Mouse (Mus musculus): ENCODE results near the gene Mrps18c.

GRCm38 (mm10) chr5:100847143-100847542 lies 48.7 kb downstream of the Mrps18c start:
- TF ChIP-seq MAX (IDR thresholded peaks at IDR 0.05; ENCODE audit: low read length) (no peak), ELF1 (IDR thresholded peaks at IDR 0.05; ENCODE audit: low read depth, low read length) (no peak), CTCF (IDR thresholded peaks at IDR 0.05 in 2 of 3, conservative IDR thresholded peaks at IDR 0.05 in 1 of 3; ENCODE audit: control insufficient read depth in 1 of 3, insufficient read depth in 1 of 3, low read depth in 2 of 3, low read length in 3 of 3, poor library complexity in 1 of 3, severe bottlenecking in 1 of 3) (no peak), EP300 (IDR thresholded peaks at IDR 0.05; ENCODE audit: low read depth in 1 of 2, low read length in 2 of 2) (no peak), POLR2A (IDR thresholded peaks at IDR 0.05; ENCODE audit: control insufficient read depth in 1 of 2, insufficient read depth in 1 of 2, low read depth in 1 of 2, low read length in 2 of 2, poor library complexity in 1 of 2) (no peak), GATA1 (IDR thresholded peaks at IDR 0.05; ENCODE audit: low read depth, low read length) (no peak), RAD21 (IDR thresholded peaks at IDR 0.05; ENCODE audit: low read depth, low read length) (no peak), MYC (IDR thresholded peaks at IDR 0.05; ENCODE audit: low read depth, low read length) (no peak), TCF12 (IDR thresholded peaks at IDR 0.05; ENCODE audit: low read depth, low read length) (no peak)

All from MEL (cell line).